32 mouse cellular contexts compared by ENCODE assay signal in genomic region chr9:115654933-115655332, GRCm38 (mm10).
DNase-seq lines count a peak whose midpoint lies in the region; ATAC-seq and TF ChIP-seq lines count a peak whose summit lies in the region.
"Had no signal": no experiment of that assay in that cellular context is flagged by ENCODE, and none has a peak within 500 bp of the region (broad histone marks: within the 10 kb centered on the region; RNA-seq: fewer than 3 reads in every experiment).

No protein-coding gene starts in this region.

- H3K9me3 ChIP-seq in midbrain, postnatal 0 days (ENCODE audit: low read length), result no peaks in the 10 kb centered on the region
- peaks cover 10% of the 10 kb centered on the region for H3K9me3 ChIP-seq in midbrain, embryonic 13.5 days
- H3K9me3 ChIP-seq: embryonic facial prominence, embryonic 15.5 days; heart, embryonic 10.5 days; heart, embryonic 15.5 days; hindbrain, embryonic 12.5 days; midbrain, embryonic 15.5 days had no signal

- DNase-seq in midbrain, postnatal 0 days (ENCODE audit: low spot score), result peak; percentile 10
- DNase-seq in T-cell, adult 2 months (ENCODE audit: low spot score), result peak; percentile 9
- peak; percentile 86 for DNase-seq in splenic B cell, adult 2 months (ENCODE audit: low read depth, low spot score)
- no peak for DNase-seq in Muller cell, postnatal 12 days (ENCODE audit: inconsistent ontology term)
- no peak for DNase-seq in embryo, embryonic 9.5 days (ENCODE audit: extremely low spot score)
- DNase-seq: adrenal gland, postnatal 36 days; cerebellum, adult 11 months; cerebellum, adult 9-11 months; gastrocnemius, postnatal 25 days; heart, adult 11 months; kidney, adult 8-10 months; kidney, postnatal 10 days; layer of hippocampus, postnatal 36 days; liver; lung, embryonic 14.5 days; lung, postnatal 36 days; right cerebral cortex, postnatal 4 days; thymus, adult 18-20 months; thymus, postnatal 25 days had no signal

- no peak for TF ChIP-seq CTCF in midbrain, postnatal 0 days (IDR thresholded peaks at IDR 0.05)

- no peak overlapping the region for H3K9ac ChIP-seq in midbrain, postnatal 0 days (replicated peaks; ENCODE audit: low read length, poor library complexity, severe bottlenecking)
- H3K9ac ChIP-seq in midbrain, embryonic 13.5 days (replicated peaks), result no peak overlapping the region
- H3K9ac ChIP-seq: embryonic facial prominence, embryonic 15.5 days; forebrain, embryonic 15.5 days; heart, embryonic 15.5 days; hindbrain, embryonic 12.5 days; intestine, embryonic 15.5 days; liver, embryonic 14.5 days; lung, embryonic 14.5 days; midbrain, embryonic 15.5 days had no signal

- H3K36me3 ChIP-seq in midbrain, postnatal 0 days (ENCODE audit: insufficient read depth, low read length), result no peaks in the 10 kb centered on the region
- no peaks in the 10 kb centered on the region for H3K36me3 ChIP-seq in midbrain, embryonic 13.5 days
- no peaks in the 10 kb centered on the region for H3K36me3 ChIP-seq in splenic B cell, adult 2 months (ENCODE audit: control insufficient read depth, insufficient read depth, low read length, poor library complexity, severe bottlenecking)
- H3K36me3 ChIP-seq: embryonic facial prominence, embryonic 10.5 days; embryonic facial prominence, embryonic 15.5 days; forebrain, embryonic 15.5 days; heart, embryonic 10.5 days; heart, embryonic 15.5 days; hindbrain, embryonic 12.5 days; intestine, embryonic 15.5 days; midbrain, embryonic 15.5 days had no signal

- no peak for ATAC-seq in midbrain, postnatal 0 days (ENCODE audit: low FRiP score)
- ATAC-seq in midbrain, embryonic 13.5 days, result no peak
- peak; percentile 66 for ATAC-seq in common myeloid progenitor, adult 5-6 weeks (replicated peaks; ENCODE audit: low read depth, poor library complexity, severe bottlenecking)
- ATAC-seq: forebrain, embryonic 15.5 days; hindbrain, postnatal 0 days; intestine, embryonic 15.5 days; midbrain, embryonic 15.5 days had no signal

- H3K4me1 ChIP-seq in midbrain, postnatal 0 days (ENCODE audit: insufficient read depth, low read length), result no peaks in the 10 kb centered on the region
- no peaks in the 10 kb centered on the region for H3K4me1 ChIP-seq in midbrain, embryonic 13.5 days (replicated peaks)
- H3K4me1 ChIP-seq: embryonic facial prominence, embryonic 15.5 days; forebrain, embryonic 15.5 days; heart, embryonic 15.5 days; hindbrain, embryonic 12.5 days; midbrain, embryonic 15.5 days had no signal

- H3K4me2 ChIP-seq in midbrain, postnatal 0 days (ENCODE audit: low read depth, low read length, poor library complexity, severe bottlenecking), result no peak overlapping the region
- no peak overlapping the region for H3K4me2 ChIP-seq in midbrain, embryonic 13.5 days (replicated peaks)
- H3K4me2 ChIP-seq: embryonic facial prominence, embryonic 15.5 days; forebrain, embryonic 15.5 days; heart, embryonic 15.5 days; hindbrain, embryonic 12.5 days; intestine, embryonic 15.5 days; lung, embryonic 14.5 days; midbrain, embryonic 15.5 days had no signal

- H3K27ac ChIP-seq in midbrain, postnatal 0 days (ENCODE audit: low read depth, low read length), result no peak overlapping the region
- no peak overlapping the region for H3K27ac ChIP-seq in midbrain, embryonic 13.5 days
- H3K27ac ChIP-seq: embryonic facial prominence, embryonic 10.5 days; embryonic facial prominence, embryonic 15.5 days; forebrain, embryonic 15.5 days; heart, embryonic 10.5 days; heart, embryonic 15.5 days; hindbrain, embryonic 12.5 days; hindbrain, postnatal 0 days; intestine, embryonic 15.5 days; liver, embryonic 14.5 days; midbrain, embryonic 15.5 days; stomach, postnatal 0 days had no signal

- no peak overlapping the region for H3K4me3 ChIP-seq in midbrain, postnatal 0 days (ENCODE audit: low read depth, low read length)
- no peak overlapping the region for H3K4me3 ChIP-seq in midbrain, embryonic 13.5 days (replicated peaks)
- H3K4me3 ChIP-seq: embryonic facial prominence, embryonic 10.5 days; embryonic facial prominence, embryonic 15.5 days; forebrain, embryonic 15.5 days; heart, embryonic 10.5 days; heart, embryonic 15.5 days; hindbrain, embryonic 12.5 days; intestine, embryonic 15.5 days; midbrain, embryonic 15.5 days had no signal

- H3K27me3 ChIP-seq in midbrain, postnatal 0 days (ENCODE audit: insufficient read depth, low read length), result no peaks in the 10 kb centered on the region
- H3K27me3 ChIP-seq in midbrain, embryonic 13.5 days, result no peaks in the 10 kb centered on the region
- H3K27me3 ChIP-seq in splenic B cell, adult 2 months (ENCODE audit: control insufficient read depth, insufficient read depth, low read length, poor library complexity, severe bottlenecking), result no peaks in the 10 kb centered on the region
- H3K27me3 ChIP-seq: embryonic facial prominence, embryonic 15.5 days; forebrain, embryonic 15.5 days; heart, embryonic 15.5 days; hindbrain, embryonic 12.5 days; intestine, embryonic 15.5 days; midbrain, embryonic 15.5 days had no signal

- 90% methylated on average over 6 of the region's 6 CpGs for WGBS in midbrain, postnatal 0 days
- WGBS in midbrain, embryonic 13.5 days, result 95% methylated on average over 6 of the region's 6 CpGs

Comparison
In these comparisons a context has a peak if more than half of its experiments do, and no peak if none do; other contexts are left out.
1. DNase-seq: peak in midbrain, postnatal 0 days (single experiment), T-cell, adult 2 months (single experiment) and splenic B cell, adult 2 months (single experiment); none in Muller cell, postnatal 12 days (single experiment) and embryo, embryonic 9.5 days (single experiment).